Mouse (Mus musculus) left cerebral cortex, adult 11 months (tissue): ENCODE measurements around the gene Sgpl1.
"Not testable (repeated sequence)": the region's sequence is repeated elsewhere in the genome, so short reads cannot be mapped to it uniquely, and the experiment has no call there.

Experiments used
- DNase-seq: peaks from one replicate; pipeline ENCODE4 v3.0.0; 2022; ENCODE audit warnings: low spot score

Gene Sgpl1

DNA sequence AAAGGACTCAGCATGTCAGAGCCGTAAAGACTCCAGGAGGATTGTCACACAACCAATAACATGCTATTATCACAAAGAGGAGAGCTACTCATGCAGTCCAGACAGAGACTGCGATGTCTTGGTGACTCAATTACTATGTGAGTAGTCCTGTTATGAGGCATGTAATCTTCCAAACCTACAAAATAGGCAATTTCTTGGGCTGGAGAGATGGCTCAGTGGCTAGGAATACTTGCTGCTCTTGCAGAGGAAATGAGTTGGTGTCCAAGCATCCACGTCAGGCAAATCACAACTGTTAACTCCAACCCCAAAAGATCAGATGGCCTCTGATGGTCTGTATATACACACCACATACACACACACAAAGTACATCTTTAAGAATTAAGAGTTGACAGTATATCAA, 8.1 kb upstream of the Sgpl1 start:
- DNase-seq = no peak

DNA sequence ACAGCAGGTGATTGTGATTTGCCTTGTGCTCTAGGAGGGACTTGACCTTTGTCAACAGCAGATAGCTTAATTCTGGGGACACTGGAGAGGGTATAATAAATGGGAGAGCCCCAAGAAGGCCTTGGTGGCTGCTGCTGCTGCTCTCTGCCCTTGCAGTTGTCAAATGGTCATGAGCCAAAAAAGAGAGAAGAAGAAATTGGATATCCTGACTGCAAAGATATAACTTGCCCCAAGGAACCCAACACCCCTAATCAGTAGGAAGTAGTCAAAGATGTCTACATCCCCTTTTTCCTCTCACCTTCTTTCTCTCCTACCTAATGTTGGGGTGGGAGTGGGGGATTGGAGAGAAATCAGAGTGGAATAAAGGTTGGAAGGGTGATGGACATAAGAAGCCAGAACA, 4.6 kb upstream of the Sgpl1 start:
- DNase-seq = no peak

DNA sequence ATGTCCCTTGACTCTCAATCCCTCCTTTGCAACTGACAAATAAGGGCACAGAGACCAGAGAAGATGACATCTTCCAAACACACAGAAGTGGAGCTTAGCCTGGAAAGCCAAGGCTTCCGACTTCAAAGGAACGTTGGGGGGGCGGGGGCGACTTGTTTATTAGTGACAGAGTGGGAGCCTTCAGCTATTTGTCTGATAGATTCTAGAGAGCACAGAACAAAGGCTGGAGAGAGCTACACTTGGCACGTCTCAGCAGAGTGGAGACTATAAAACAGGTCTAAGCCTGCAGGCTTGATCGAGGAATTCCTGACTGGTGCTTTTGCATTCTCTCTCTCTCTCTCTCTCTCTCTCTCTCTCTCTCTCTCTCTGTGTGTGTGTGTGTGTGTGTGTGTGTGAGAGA, 3.1 kb upstream of the Sgpl1 start:
- DNase-seq = no peak

DNA sequence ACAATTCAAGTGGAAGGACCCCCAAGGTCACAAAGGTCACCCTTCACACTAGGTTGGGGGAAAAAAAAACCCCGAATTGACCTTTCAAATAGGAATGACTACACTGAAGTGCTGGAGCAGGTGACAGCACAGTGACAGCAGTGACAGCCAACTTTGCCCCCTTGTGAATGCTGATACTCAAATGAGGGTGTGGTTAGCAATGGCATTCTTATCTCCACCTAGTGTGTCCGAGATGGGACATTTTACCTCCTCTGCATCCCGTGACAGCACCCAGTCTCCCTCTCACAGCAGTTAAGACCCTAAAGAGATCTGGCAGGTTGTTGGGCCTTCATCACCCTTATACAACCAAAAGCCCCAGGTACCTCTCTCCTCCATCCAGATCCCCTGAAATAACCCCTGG, 2.0 kb upstream of the Sgpl1 start:
- no peak for DNase-seq

DNA sequence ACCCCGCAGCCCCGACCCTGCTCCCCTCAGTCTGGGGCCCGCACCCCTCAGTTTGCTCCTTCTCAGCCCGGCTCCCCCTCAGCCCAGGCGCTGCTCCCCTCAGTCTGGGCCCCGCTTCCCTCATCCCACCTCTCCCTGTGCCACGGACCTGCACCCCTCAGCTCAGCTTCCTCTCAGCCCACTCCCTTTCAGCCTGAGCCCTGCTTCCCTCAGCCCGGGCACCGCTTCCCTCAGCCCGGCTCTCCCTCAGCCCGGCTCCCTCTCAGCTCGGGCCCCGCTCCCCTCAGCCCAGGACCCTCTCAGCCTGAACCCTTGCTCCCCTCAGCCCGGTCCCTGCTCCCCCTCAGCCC, 721 bp downstream of the Sgpl1 start:
- DNase-seq = no peak

DNA sequence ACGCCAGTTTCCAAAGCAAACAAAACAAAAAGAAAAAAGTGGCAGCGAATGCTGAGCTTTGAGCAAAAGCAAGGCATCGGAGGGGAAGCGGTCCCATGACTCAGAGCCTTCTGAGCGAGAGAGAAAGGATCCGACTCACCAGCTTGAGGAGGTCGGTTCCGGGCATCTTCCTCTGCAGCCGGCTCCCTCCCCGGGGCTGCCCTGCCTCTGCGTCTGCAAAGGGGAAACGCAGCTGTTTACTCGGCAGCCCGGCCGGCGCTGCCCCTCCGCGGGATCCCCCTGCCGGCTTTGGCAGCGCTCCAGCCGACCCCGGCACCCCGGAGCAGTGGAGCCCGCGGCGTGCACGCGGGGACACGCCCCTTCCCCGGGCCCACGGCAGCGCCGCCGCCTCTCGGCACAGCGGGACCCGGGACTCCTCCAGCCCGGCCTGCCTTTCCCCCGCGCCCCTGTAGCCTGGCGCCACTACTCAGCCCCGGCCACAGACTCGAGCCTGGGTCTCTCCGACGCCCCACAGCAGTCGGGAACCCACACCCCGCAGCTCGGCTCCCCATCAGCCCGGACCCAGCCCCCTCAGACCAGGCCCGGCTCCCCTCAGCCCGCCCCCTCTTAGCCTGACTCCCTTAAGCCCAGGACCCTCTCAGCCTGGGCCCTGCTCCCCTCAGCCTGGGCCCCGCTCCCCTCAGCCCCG, 1.2 kb downstream of the Sgpl1 start:
- DNase-seq = no peak

DNA sequence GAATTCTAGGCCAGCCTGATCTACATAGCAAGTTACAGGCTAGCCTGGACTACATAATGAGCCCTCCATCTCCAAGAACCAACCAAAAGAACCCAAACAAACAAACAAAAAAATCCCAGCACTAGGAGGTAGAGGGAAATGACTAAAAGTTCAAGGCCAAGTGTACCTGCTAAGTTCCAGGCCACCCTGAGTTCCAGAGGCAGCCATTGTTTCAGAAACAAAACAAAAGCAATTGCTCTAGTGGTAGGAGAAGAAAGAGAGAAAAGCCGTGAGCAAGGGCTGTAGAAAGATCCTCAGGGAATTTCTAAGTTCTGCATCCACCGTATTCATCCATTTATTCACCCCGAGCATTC, 1.8 kb downstream of the Sgpl1 start:
- DNase-seq = no peak

DNA sequence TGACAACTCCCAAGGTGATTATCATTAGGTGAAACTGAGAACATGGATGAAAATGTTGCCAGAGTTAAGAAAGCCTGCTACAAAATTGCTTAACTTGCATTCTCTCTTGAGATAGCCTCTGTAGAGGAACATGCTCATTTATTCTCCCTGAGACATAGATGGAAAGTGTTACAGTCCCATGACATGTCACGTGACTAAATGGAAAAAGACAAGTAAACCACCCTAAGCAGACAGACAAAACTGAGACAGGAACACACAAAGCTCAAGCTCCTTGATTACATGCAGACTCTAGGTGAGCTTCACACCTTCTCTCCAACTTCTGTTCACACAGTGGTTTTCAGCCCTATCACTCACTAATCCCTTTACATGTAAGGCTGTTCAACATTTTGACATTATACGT, 4.2 kb downstream of the Sgpl1 start:
- no peak for DNase-seq

DNA sequence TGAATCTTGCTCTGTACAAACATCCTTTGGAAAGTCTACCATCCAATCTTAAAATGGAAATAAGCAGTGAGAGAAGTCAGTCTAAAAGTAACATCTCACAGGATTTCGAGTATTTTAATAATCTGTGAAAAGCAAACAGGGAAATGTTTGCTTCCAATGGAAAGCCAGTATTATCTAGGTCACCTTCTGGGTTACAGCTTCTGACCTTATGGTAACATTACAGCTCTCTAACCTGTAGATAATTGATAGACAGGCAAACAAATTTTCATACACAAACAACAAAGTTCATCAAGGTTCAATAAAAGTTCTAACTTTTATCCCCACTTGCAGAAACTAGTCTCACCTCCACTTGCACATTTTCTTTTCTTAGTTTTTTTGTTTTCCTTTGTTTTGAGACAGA, 9.9 kb downstream of the Sgpl1 start:
- no peak for DNase-seq

DNA sequence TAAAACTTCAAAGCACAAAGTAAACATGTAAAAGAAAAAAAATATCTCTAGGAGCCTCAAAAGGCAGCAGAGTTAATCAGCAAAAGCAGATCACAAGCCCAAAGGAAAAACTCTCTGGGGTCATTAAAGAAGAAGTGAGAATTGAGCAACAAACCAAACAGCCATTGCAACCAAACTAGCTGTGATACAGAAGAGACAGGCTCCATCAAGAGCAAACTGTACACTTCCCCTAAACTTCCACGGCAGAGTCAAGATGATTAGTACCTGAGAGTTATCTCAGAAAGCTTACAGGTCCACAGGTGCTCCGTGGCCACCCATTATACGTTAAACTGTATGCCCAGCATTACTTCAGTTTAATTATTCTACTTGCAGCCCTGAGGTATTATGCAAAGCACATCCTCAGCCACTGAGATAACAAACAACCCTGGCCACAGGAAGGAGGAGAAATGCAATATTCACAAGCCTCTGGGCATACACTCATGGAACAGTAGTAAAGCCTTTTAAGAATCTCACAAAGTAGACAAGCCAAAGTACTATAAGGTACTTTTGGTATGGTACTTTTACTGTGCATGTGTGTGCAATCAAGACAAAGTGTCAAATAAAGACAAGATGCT, 12.2 kb downstream of the Sgpl1 start:
- no peak for DNase-seq

DNA sequence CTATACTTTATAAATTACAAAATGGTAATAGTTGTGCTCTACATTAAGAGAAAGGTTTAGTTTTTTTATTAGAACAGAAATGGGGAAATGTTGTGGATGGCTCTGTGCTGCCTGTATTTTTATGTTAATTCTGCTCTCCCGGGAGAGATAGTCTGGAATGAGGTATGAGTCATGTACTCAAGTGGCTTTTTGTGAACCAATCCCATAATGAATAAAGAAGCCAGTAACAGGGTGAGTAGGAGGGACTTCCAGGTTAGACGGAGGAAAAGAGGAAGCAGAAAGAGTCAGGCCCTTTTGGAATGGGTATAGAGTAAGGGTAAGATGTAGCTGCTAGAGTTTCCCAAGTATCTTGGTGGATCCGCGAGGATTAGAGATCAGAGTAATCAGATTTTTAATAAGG, 13.5 kb downstream of the Sgpl1 start:
- DNase-seq = no peak

DNA sequence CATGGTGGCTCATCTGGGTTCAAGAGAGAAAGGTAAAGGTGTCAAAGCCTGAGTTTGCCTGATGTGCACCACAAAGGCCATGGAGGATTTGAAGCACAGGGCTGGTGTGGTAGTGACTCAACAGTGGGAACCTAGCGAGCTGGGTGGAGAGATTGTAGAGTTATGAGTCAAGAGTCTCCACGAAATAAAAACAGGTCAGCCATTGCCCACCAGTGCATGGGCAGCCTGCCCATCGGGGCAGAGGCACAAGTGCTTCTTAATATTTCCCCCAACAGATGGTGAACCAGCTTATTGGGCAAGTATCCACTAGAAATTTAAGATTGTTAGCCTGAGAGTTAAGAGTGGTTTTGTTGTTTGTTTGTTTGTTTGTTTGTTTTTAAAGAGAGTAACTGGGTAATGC, 16.5 kb downstream of the Sgpl1 start:
- no peak for DNase-seq

DNA sequence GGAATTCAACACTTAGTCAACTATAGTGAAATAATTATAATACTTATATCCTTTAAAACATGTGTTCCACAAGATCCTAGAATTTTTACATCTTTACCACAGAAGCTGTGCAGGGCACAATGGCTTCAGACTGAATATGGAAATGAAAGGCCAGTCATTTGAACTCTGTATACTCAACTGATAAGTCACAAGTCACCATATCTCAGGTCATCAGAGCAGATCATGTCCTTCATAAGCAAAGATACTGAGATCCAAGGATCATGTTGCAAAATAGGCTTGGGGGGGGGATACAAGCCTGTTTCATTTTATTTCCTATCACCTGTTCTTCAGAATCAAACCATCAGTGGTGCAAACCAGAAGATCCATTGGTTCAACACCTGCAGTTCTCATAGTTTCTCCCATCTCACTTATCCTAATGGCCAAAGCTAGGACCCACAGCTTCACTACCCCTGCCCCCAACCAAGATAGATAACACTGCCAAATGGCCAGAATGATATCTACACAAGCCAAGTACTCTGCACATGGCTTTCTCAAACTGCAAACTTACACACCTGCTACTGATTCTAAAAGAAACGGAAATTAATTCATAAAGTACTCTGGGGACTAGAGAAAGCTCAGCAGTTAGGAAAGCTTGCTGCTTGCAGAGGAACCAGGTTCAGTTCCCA, 18.7 kb downstream of the Sgpl1 start:
- no peak for DNase-seq

DNA sequence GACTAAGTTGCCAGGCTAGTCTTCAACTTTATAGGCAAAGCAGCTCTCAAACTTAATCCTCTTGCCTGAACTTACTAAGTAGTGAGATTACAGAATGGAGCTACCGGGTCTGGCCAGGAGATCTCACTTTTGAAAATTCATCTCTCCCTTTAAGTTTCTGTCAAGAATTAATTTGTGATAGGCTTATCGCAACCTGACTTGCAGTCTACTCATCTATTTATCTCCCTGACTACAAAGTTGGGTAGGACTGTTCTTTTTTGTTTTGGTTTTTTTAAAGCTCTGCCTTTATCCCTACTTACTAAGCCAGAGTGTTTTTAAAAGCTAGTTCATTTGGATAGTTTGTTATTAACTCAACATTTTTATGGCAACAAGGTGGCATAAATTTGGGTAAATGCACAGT, 23.0 kb downstream of the Sgpl1 start:
- DNase-seq = no peak

DNA sequence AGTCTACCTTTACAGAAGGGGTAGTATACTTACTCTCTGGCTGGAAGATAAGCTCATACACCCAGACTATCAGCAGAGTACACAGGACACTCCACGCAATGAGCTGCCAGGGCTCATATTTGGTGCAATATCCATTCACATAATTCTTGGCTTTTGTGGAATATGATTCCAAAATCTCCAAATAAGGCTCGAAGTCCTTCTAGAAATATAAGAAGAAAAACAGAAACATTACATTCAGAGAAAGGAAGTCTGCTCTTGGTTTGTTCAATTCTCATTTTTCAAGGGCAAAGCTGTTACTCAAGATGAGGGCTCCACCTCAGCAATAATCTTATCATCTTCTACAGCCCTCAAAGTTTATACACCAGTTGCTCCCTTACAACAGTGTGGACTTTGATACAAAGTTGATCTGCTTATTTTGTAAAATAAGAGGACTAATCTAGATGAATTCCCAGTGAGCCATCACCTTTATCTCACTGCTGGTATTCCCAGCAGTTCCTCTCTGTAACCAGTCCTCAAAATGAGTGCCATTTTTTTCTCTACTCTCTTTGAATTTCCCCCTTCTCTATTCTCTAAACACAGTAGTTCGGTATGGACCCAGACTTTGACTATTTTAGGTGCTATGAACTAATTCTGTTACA, 24.1 kb downstream of the Sgpl1 start:
- DNase-seq = no peak

DNA sequence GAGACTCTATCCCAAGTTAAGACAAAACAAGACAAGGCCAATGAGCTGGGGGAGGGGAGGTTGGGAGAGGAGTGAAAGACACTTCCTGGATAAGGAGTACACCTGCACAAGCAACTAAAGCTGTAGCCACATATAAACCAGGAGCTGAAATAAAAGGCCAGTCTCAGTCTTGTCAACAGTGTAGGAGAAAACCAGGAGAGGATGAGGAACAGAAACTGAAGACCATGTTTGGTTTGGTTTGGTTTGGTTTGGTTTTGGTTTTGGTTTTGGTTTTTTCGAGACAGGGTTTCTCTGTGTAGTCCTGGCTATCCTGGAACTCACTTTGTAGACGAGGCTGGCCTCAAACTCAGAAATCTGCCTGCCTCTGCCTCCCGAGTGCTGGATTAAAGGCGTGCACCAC, 25.8 kb downstream of the Sgpl1 start:
- DNase-seq = not testable (repeated sequence)

DNA sequence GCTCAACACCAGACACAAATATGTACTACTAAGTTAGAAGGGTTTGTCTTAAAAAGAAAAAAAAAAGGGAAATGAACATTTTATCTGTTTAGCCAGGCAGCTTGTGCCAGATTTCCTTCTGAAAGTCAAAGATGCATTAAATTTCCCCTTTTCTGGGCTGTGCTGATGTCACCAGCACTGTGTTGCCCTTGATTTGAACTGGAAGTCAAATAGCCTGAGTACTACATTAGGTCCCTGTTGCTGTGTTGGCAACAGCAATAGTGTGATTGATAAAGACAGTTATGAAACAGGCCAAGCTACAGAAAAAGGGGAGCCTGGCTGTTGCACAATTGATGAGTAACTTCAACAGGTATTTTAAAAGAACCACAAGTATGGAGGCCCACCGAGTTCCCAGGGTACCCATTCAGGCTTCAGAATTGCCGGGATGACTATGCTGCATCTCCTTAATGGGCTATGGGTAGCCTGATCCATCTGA, 33.2 kb downstream of the Sgpl1 start:
- no peak for DNase-seq

DNA sequence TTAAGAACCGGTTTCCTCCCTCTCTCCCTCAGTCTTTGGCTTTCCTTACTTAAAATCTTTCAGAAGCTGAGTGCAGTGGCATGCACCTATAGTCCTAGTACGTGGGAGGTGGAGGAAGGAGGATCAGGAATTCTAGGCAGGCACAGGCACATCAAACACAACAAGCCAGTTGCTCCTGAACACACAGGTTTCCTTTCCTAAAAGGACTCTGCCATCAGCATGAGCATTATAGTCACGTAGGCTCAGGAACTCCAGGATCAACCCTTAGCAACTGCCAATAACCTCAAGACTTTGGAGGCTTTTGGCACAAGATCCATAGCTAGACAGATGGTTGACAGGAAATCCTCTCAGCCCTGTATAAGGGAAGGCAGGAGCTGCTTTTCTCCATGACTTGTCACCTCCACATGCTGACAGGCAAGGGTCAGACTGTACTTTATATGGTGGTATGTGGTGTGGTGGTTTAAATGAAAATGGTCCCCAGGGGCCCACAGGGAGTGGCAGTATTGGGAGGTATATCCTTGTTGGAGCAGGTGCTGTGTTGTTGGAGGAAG, 43.9 kb downstream of the Sgpl1 start:
- DNase-seq = no peak

DNA sequence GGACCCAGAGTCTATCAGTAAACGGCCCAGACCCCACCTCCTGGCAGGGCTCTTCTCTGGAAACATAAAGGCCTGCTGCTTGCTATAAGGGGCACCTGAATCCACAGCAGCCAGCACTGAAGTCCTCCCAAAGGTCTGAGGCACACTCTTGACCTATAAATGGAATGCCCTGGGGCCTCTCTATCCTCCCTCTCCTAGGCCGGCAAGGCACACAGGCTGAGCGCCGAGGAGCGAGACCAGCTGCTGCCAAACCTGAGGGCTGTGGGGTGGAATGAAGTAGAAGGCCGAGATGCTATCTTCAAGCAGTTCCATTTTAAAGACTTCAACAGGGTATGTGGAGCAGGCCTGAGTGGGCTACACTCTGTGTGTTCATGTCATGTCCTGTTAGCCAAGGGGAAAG, 55.6 kb downstream of the Sgpl1 start:
- DNase-seq = no peak

DNA sequence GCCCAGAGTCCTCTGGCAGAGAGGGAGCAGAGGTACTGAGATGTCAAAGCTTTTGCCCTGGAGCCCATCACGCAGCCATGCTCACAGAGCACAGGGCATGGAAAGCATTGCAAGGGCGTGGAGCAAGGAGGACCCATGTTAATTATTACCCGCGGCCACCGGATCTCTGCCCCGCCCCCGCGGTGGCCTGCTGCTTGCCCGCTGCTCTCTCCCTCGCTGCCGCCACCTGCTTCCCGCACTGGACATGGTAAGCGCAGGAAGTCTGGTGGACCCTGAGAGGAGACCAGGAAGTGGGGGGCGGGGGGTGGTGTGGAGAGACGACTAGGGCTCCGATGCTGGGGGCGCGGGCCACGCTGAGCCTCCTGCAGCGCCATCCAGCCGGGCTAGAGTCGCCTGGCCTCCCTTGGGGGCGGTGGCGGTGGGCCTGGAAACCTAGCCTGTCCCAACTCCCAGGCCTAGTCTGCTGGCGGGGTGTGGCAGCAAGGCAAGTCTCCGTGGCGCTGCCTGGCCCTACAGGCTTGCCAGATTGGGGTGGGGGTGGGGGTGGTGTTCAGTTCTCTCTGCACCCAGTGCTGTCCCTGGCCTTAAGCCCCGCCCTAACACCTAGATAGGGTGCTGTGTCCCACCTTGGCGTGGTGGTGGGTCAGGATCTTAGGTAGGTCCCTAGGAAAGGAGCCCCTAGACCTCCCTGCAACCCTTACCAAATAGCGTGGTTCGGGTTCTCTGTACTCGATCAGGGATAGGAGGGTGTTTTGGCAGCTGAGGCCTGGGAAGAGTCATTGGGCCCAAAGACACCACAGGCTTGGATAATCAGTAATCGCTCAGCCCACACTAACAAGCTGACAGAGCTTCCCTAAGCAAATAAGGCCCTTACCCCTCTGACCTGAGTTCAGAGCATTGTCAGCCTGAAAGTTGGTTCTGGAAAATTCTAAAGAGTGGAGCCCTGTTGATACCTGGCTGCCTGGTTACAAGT, 58.0 kb downstream of the Sgpl1 start, which contains the start of gene Pcbd1:
Gene Pcbd1 (plus strand): TSS at position 162 of the 973 bp plus-strand sequence.
- no peak for DNase-seq

DNA sequence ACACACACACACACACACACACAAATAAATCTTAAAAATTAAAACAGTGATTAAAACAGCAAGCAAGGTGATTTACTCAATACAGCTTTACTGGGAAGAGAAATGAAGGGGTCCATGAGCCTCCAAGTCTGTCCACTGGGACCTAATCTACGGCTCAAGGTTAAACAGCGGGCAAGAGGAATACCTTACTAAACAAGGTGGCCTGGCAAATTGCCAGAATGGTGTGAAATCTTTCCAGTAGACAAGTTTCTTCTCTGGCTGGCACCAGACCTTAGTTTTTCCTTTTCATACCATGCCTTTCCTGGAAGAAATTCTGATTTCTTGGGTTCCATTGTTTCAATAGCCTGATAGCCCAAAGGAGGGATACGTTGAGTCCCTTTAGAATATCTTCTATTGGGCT, 59.0 kb downstream of the Sgpl1 start:
- no peak for DNase-seq

DNA sequence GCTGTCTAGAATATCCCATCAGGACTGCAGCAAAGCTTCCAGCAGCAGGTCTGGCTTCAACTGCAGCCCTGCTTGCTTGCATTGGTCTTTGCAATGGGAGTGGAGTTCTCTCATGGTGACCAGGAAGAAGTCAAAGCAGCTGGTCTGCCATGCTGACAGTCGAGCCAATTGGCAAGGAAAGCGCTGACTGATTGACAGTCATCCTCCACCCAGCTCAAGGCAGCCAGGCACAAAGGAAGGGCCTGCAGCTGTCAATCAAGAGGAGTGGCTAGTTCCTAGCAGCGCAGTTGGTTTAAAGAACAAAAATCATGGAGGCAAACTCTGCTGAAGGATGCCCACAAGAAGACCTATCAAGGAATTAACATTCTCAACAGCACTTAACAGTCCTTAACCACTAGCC, 61.0 kb downstream of the Sgpl1 start:
- no peak for DNase-seq
